In genomic region chr16:23967301-23967700, GRCm38 (mm10) we compare ENCODE assay signal across 11 mouse cellular contexts. TPM values are rescaled to one million over a fixed set of nuclear protein-coding genes. Genes with fewer than 3 reads are reported as not detected.
DNase-seq lines count a peak whose midpoint lies in the region; ATAC-seq and TF ChIP-seq lines count a peak whose summit lies in the region.
"Had no signal": no experiment of that assay in that cellular context is flagged by ENCODE, and none has a peak within 500 bp of the region (broad histone marks: within the 10 kb centered on the region; RNA-seq: fewer than 3 reads in every experiment).

No protein-coding gene starts in this region.

- H3K27me3 ChIP-seq in intestine, postnatal 0 days (replicated peaks; ENCODE audit: control insufficient read depth, insufficient read depth, low read length): no peaks in the 10 kb centered on the region
- no peaks in the 10 kb centered on the region for H3K27me3 ChIP-seq in intestine, embryonic 16.5 days (replicated peaks; ENCODE audit: control insufficient read depth, insufficient read depth, low read length)

- H3K9ac ChIP-seq in intestine, postnatal 0 days (ENCODE audit: low read depth, low read length): no peak overlapping the region
- H3K9ac ChIP-seq in intestine, embryonic 16.5 days (ENCODE audit: low read depth, low read length): no peak overlapping the region

- H3K4me1 ChIP-seq in intestine, postnatal 0 days (replicated peaks; ENCODE audit: control insufficient read depth, insufficient read depth, low read length): peaks cover 18% of the 10 kb centered on the region
- H3K4me1 ChIP-seq in intestine, embryonic 16.5 days (ENCODE audit: control insufficient read depth, insufficient read depth, low read length): peaks cover 5% of the 10 kb centered on the region; the same call in 1 of the 2 replicates

- no peak overlapping the region for H3K4me3 ChIP-seq in intestine, postnatal 0 days (ENCODE audit: low read depth, low read length)
- H3K4me3 ChIP-seq in intestine, embryonic 16.5 days (ENCODE audit: low read length): no peak overlapping the region

- 0 out of 2 replicates have a peak, but pooled peaks cover 5% of the 10 kb centered on the region for H3K36me3 ChIP-seq in intestine, postnatal 0 days (ENCODE audit: control insufficient read depth, insufficient read depth)
- peaks cover 11% of the 10 kb centered on the region for H3K36me3 ChIP-seq in intestine, embryonic 16.5 days (ENCODE audit: control insufficient read depth, insufficient read depth, low read length)

- H3K9me3 ChIP-seq in intestine, postnatal 0 days (ENCODE audit: control insufficient read depth): no peaks in the 10 kb centered on the region
- H3K9me3 ChIP-seq in intestine, embryonic 16.5 days (ENCODE audit: control insufficient read depth, low read length): no peaks in the 10 kb centered on the region

- 83% methylated on average over 7 of the region's 7 CpGs for WGBS in intestine, postnatal 0 days
- 85% methylated on average over 7 of the region's 7 CpGs for WGBS in intestine, embryonic 16.5 days

- DNase-seq in A20 (ENCODE audit: low read depth, low spot score) (peak; percentile 53), R1 (ENCODE audit: low read depth, low spot score) (peak; percentile 70)
- peak; percentile 75 for DNase-seq in lung, postnatal 36 days
- DNase-seq in kidney, adult 11 months: no peak
- DNase-seq in neural tube, embryonic 10.5 days (ENCODE audit: extremely low spot score, low spot score): no peak
- no peak for DNase-seq in kidney, adult 8-10 months
- DNase-seq: cerebellum, postnatal 10 days had no signal

- TF ChIP-seq CTCF in intestine, postnatal 0 days (IDR thresholded peaks at IDR 0.05; ENCODE audit: low read depth): peak; percentile 65

- H3K27ac ChIP-seq in intestine, postnatal 0 days (ENCODE audit: low read depth, low read length): no peak overlapping the region
- no peak overlapping the region for H3K27ac ChIP-seq in intestine, embryonic 16.5 days (ENCODE audit: low read length)

- H3K4me2 ChIP-seq in intestine, postnatal 0 days (replicated peaks; ENCODE audit: low read depth): no peak overlapping the region
- H3K4me2 ChIP-seq in intestine, embryonic 16.5 days (ENCODE audit: low read depth, low read length): no peak overlapping the region

- no peak for ATAC-seq in intestine, postnatal 0 days
- ATAC-seq in intestine, embryonic 16.5 days: no peak

RNA-seq across cellular contexts. Expression of gene Gm37419, which starts 21.0 kb away (rescaled TPM):
- polyA plus RNA-seq in intestine, postnatal 0 days (2015; fragmentation: Nextera tagmentation; extraction: Ambion mirVana): not detected in 2 replicates
- not detected in 2 replicates for polyA plus RNA-seq in intestine, embryonic 16.5 days (2015; fragmentation: Nextera tagmentation; extraction: Ambion mirVana)
- polyA plus RNA-seq: liver, embryonic 16.5 days; neural tube, embryonic 14.5 days had no signal

RNA-seq across cellular contexts. Expression of gene Bcl6, which starts 21.4 kb away (rescaled TPM):
- 2.1 and 2.6 TPM in 2 replicates for polyA plus RNA-seq in intestine, postnatal 0 days (2015; fragmentation: Nextera tagmentation; extraction: Ambion mirVana)
- polyA plus RNA-seq in intestine, embryonic 16.5 days (2015; fragmentation: Nextera tagmentation; extraction: Ambion mirVana): 1.2 TPM in 2 replicates

RNA-seq across cellular contexts. Expression of gene Rtp2, which starts 35.1 kb away (rescaled TPM):
- not detected in 2 replicates for polyA plus RNA-seq in intestine, postnatal 0 days (2015; fragmentation: Nextera tagmentation; extraction: Ambion mirVana)
- not detected in 2 replicates for polyA plus RNA-seq in intestine, embryonic 16.5 days (2015; fragmentation: Nextera tagmentation; extraction: Ambion mirVana)
- polyA plus RNA-seq: liver, embryonic 16.5 days; neural tube, embryonic 14.5 days had no signal

Comparison
In these comparisons a context has a peak if more than half of its experiments do, and no peak if none do; other contexts are left out.
1. DNase-seq: peak in A20 (single experiment), R1 (single experiment) and lung, postnatal 36 days (single experiment); none in kidney, adult 11 months (single experiment), neural tube, embryonic 10.5 days (single experiment) and kidney, adult 8-10 months (0 of 2).